Comparison of ENCODE assay signal across 8 mouse cellular contexts in genomic region chr4:45763288-45764140, GRCm38 (mm10). TPM values are rescaled to one million over a fixed set of nuclear protein-coding genes. Genes with fewer than 3 reads are reported as not detected.
A peak's percentile ranks its signal among the peaks of the same experiment; 100 is the strongest.
DNase-seq lines count a peak whose midpoint lies in the region; ATAC-seq lines count a peak whose summit lies in the region.

No protein-coding gene starts in this region.

- H3K27me3 ChIP-seq in forebrain, embryonic 14.5 days (replicated peaks; ENCODE audit: control insufficient read depth, insufficient read depth, low read length) = no peaks in the 10 kb centered on the region
- H3K27me3 ChIP-seq in limb, embryonic 10.5 days (ENCODE audit: low read depth, poor library complexity, severe bottlenecking) = peaks cover 62% of the 10 kb centered on the region
- H3K27me3 ChIP-seq in neural tube, embryonic 12.5 days (replicated peaks) = peaks cover 3% of the 10 kb centered on the region; the same call in 1 of the 2 replicates

- WGBS in forebrain, embryonic 14.5 days = 7% methylated on average over 18 of the region's 18 CpGs
- WGBS in limb, embryonic 10.5 days = 7% methylated on average over 18 of the region's 18 CpGs
- 6% methylated on average over 18 of the region's 18 CpGs for WGBS in neural tube, embryonic 12.5 days

- no peaks in the 10 kb centered on the region for H3K36me3 ChIP-seq in forebrain, embryonic 14.5 days (ENCODE audit: control insufficient read depth, insufficient read depth, low read length)
- H3K36me3 ChIP-seq in limb, embryonic 10.5 days = no peaks in the 10 kb centered on the region
- H3K36me3 ChIP-seq in neural tube, embryonic 12.5 days = no peaks in the 10 kb centered on the region

- peak; percentile 73 for ATAC-seq in forebrain, embryonic 14.5 days
- peak; percentile 41 for ATAC-seq in neural tube, embryonic 12.5 days (ENCODE audit: low FRiP score, low read depth)

- H3K27ac ChIP-seq in forebrain, embryonic 14.5 days (ENCODE audit: low read depth, low read length) = peak overlapping the region; percentile 92
- H3K27ac ChIP-seq in limb, embryonic 10.5 days = peak overlapping the region; percentile 46; the same call in 1 of the 2 replicates
- H3K27ac ChIP-seq in neural tube, embryonic 12.5 days = peak overlapping the region; percentile 51

- DNase-seq in heart, adult 18-20 months = peak; percentile 15 to 33
- DNase-seq in heart, adult 8-10 months (ENCODE audit: low spot score) = no peak
- DNase-seq in ES-CJ7 (ENCODE audit: low read depth, low spot score) = peak; percentile 90
- peak; percentile 83 for DNase-seq in forebrain, embryonic 14.5 days (ENCODE audit: low spot score)
- DNase-seq in limb, embryonic 10.5 days (ENCODE audit: low spot score) = peak; percentile 51
- DNase-seq in spleen, postnatal 14 days (ENCODE audit: low spot score in 2 of 2) = no peak
- no peak for DNase-seq in adrenal gland, postnatal 10 days

- H3K4me2 ChIP-seq in forebrain, embryonic 14.5 days (ENCODE audit: low read length) = peak overlapping the region; percentile 13
- H3K4me2 ChIP-seq in neural tube, embryonic 12.5 days (replicated peaks) = peak overlapping the region; percentile 43

- H3K9me3 ChIP-seq in forebrain, embryonic 14.5 days (replicated peaks; ENCODE audit: control insufficient read depth, low read length) = no peaks in the 10 kb centered on the region
- H3K9me3 ChIP-seq in limb, embryonic 10.5 days (replicated peaks) = no peaks in the 10 kb centered on the region
- H3K9me3 ChIP-seq in neural tube, embryonic 12.5 days = no peaks in the 10 kb centered on the region

- H3K9ac ChIP-seq in forebrain, embryonic 14.5 days (ENCODE audit: low read length) = 0 out of 2 replicates have a peak overlapping the region, but pooled peaks have one; percentile 29
- H3K9ac ChIP-seq in neural tube, embryonic 12.5 days = no peak overlapping the region

- peaks cover 57% of the 10 kb centered on the region for H3K4me1 ChIP-seq in forebrain, embryonic 14.5 days (ENCODE audit: control insufficient read depth, insufficient read depth, low read length)
- peaks cover 52% of the 10 kb centered on the region for H3K4me1 ChIP-seq in limb, embryonic 10.5 days
- peaks cover 40% of the 10 kb centered on the region for H3K4me1 ChIP-seq in neural tube, embryonic 12.5 days

- no peak overlapping the region for H3K4me3 ChIP-seq in forebrain, embryonic 14.5 days (ENCODE audit: low read depth, low read length)
- H3K4me3 ChIP-seq in limb, embryonic 10.5 days = peak overlapping the region; percentile 42
- no peak overlapping the region for H3K4me3 ChIP-seq in neural tube, embryonic 12.5 days

RNA-seq across cellular contexts. Expression of gene Aldh1b1, which starts 35.3 kb away (rescaled TPM):
- 10 to 100 TPM; 12.6 to 14.6 TPM for total RNA-seq in heart, adult 18-20 months (2021)
- 10 to 100 TPM in 3 of 4 experiments, 1 to 10 TPM in 1; 9.3 to 14.5 (median 12.4) TPM for total RNA-seq in heart, adult 8-10 months (2022)
- polyA plus RNA-seq in forebrain, embryonic 14.5 days (2014; fragmentation: Nextera tagmentation; extraction: Ambion mirVana) = 14.0 and 16.4 TPM in 2 replicates
- polyA plus RNA-seq in limb, embryonic 10.5 days (2016; fragmentation: Nextera tagmentation; extraction: Ambion mirVana) = 2.5 and 2.9 TPM in 2 replicates
- polyA plus RNA-seq in neural tube, embryonic 12.5 days (2016; fragmentation: Nextera tagmentation; extraction: Ambion mirVana) = 11.0 and 11.4 TPM in 2 replicates
- total RNA-seq in adrenal gland, postnatal 10 days (2021) = 10 to 100 TPM; 22.1 to 28.1 TPM

Comparison
In these comparisons a context has a peak if more than half of its experiments do, and no peak if none do; other contexts are left out.
1. DNase-seq: peak in heart, adult 18-20 months (2 of 2), ES-CJ7 (single experiment), forebrain, embryonic 14.5 days (single experiment) and limb, embryonic 10.5 days (single experiment); none in heart, adult 8-10 months (single experiment), spleen, postnatal 14 days (0 of 2) and adrenal gland, postnatal 10 days (single experiment).
2. Peak in every context shown above with its lines, with median percentiles within 50 percentile points of each other: H3K27ac ChIP-seq.